Mouse (Mus musculus): ENCODE measurements around the gene Scaf4.

DNA sequence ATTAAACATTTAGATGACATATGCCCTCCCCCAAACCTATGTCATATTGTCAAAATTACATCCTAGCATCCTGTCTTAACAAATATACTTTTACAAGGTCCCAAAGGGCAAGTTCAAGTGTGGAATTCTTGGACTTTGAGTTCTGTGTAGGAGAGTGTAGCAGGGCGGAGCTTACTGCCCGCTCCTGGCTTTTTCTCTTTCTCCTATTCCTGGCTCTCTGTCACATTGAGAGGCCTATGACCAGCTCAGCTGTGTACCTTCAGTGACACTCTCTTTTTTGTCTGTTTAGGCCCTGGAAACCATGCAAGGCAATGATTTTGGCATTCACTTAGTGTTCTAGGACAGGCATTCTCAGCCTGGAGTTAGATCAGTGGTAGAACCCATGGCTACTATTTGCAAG lies 67.9 kb downstream of the Scaf4 start:
- TF ChIP-seq CTCF (conservative IDR thresholded peaks at IDR 0.05; ENCODE audit: insufficient read depth, insufficient read length, low read depth, low read length) = no peak
- no peak for TF ChIP-seq POLR2A (IDR thresholded peaks at IDR 0.05; ENCODE audit: low read depth, low read length)

Measured in kidney, adult 2 months (tissue).